Mouse (Mus musculus) adrenal gland, adult (tissue): ENCODE measurements around the gene Nxpe4.
A peak's percentile ranks its signal among the peaks of the same experiment; 100 is the strongest.

Experiments
- DNase-seq, 2 experiments: peaks; one replicate each; pipeline ENCODE4 v3.0.0; 2022 to 2023; ENCODE audit warnings: low spot score in 1 of 2; ENCODE audit not compliant: inconsistent age in 2 of 2

Gene Nxpe4

DNA sequence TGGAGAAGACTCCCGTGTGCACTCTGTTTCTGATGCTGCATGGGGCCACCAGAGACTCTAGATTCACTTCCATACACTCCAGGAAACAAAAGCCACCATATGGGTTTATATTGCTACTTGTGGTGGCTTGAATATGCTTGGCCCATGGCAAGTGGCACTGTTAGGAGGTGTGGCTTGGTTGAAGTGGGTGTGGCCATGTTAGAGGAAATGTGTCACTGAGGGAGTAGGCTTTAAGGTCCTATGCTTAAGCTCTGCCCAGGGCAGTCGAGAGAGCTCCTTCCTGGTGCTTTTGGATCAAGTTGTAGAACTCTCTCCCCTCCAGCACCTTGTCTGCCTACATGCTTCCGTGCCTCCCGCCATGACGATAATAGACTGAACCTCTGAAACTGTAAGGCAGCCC is 77.6 kb downstream of the Nxpe4 start:
- no peak for DNase-seq

DNA sequence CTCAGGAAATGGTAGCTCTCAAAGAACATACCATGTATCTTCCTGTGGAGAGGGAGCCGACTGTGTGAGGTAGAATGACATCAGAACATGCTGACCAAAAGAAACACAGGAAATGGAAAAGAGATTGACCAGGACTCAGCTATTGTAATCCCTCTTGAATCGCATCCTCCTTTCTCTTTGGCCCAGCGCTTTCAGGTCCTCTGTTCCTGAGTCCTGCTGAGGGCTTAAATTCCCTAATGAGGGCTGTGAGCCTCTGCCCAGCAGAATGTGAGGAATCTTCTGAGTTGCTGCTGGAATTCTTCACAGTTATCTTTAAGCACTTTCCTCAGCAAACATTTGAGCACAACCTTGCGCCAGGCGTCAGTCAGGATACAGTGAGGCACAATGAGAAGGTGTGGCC is 78.6 kb downstream of the Nxpe4 start:
- no peak for DNase-seq

DNA sequence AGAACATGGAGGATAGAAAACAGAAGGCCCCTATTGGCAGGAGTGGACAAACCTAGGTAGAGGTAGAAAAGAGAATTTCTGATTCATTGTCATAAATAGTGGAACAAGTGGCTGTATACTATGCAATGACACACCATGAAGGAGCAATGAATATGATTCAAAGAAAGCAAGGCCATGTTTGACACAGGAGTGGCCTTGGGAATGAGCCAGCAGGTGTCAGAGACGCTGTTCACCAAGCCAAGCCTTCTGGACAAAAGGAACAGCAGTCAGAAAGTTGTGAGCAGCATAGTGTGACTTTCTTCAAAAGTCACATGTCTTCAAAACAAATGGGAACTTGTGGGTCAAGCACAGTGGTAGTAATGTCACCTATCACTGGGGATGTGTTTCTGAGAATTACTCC is 80.0 kb downstream of the Nxpe4 start:
- DNase-seq: peak in 1 of 2 experiments; percentile 57

DNA sequence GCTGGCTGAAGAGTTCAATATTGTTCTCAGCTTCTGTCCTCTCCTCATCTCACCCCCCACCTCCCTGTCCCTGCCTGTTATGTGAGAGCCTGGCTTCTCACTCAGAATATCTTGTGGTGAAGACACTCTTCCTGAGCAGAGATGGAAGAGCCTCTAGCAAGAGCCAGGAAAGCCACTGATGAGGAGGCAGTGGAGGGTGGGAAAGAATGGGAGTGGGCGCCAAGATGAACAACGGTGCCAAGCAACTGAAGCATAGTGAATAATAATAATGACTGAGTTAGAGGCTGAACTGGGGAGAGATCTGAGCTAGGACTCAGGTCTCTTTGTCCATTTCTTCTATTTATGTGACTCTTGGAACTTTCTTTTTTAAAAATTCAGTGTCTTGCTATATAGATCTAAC is 80.9 kb downstream of the Nxpe4 start:
- no peak for DNase-seq

DNA sequence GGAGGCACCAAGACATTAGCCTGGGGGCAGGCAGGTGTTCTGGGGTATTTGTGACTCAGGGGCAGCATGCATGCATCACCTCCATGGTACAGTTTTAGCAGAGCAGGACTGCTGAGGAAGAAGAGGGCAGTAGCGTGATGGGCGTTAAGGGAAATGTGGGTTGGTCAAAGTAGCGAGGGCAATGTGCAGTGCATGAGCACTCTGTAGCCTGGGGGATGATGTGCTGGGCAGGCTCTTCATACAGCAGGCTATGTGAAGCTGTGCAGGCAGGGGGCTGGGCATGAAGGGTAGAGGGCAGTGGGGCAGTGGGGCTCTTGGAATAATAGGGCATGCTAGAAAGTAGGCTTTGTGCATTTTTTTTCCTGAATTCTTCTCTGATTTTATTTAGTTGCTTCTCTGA is 82.4 kb downstream of the Nxpe4 start:
- DNase-seq: no peak

DNA sequence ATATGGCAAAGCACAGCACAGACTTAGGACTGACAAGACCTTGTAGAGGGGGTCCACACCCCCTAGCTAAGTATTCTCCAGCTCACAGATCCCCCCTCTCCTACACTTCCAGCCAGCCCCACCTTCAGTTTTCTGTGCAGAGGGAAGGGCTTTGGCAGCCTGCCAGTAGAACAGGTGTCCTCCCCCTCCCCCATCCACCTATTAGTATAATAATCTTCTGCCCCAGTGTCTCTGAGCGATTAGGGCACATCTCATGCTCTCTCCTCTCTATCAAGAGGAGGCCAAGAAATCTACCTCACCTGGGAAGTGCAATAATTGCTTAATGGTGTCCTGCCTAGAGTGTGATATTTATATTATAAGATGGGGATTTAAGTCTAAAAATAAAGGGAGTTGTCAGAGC is 83.7 kb downstream of the Nxpe4 start:
- no peak for DNase-seq

DNA sequence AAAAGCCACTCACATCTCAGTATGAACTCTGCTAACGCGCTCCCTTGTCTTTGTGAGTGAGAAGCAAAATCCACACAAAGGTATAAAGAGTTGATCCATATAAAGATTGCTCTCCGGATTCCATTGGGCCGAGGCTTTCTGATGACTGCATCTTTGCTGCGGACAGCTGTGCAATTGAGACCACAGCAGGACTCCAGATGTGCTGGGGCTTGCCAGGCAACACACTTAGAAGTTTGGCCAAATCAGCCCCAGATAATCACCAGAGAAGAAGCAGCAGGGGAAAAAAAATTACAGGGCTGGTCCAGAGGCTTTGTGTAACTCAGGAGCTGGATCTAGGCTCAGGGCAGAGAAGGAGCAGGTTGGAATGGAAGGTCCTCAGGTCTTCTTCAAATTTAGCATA is 85.5 kb downstream of the Nxpe4 start:
- DNase-seq: no peak

DNA sequence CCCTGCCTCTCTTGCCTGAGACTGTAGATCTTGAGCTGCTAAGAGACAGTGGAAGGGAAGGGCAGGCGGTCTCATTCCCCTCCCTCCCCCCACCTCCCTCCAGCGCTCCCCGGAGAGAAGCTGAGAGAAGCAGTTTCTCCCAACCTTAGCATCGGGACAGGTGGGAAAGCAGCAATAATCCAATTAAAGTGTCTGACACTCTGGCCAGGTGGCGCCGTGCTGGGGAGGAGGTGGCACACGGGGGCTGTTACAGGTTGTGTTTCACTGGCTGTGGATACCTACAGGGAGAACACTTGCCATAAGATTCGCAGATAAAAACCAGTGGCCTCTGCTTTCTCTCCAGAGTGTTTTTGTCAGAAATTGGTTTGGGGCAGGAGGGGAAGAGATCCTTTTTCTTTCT is 90.4 kb downstream of the Nxpe4 start:
- no peak for DNase-seq

DNA sequence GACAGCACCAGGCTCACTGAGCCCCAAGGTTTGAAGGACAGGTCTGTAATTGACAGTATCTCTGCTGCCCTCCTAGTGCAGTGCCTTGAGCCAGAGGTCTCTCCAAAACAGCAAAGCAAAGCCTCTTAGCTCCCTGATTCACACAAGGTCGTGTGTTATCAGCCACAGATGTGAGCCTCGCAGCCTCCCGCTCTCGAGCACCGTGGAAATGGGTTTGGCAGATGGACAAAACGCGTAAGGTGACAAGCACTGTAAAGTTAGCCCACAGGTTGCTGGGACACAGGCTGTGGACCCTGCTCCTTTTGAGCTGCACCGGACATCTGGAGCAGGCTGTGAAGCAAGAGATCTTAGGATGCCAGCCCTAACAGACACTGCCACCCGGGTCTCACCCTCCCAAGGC is 95.2 kb downstream of the Nxpe4 start:
- DNase-seq: no peak

DNA sequence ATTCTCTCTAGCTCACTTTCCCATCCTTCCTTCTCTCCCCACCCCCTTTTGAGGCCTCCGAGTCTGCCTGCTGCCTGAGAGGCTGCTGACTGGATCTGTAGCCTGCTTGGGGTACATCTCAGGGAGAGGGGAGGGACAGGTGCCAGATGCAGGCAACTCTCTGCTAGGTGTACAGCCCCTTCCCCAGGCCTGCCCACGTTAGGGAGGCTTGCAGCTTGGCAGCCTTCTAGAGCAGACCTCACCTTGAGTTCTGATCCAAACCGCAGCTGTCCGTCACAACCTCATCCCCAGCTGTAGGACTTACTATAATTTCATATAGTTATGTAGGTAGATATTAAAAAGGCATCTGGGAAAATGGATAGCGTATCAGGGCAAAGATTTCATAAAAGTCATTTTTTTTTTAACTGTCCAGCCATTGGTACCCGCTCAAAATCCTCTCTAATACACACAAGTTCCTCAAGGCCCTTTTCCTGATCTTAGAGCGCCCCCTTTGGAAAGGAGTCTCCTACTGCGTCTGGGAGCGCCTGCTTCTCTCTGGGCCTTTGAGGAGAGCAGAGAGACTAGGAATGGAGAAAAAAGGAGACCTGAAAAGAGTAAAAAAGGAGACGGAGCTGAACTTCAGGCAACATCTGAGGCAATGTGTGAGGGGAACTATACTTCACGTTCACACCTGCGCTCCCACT is 96.1 kb downstream of the Nxpe4 start:
- peak; percentile 29 to 79 for DNase-seq

DNA sequence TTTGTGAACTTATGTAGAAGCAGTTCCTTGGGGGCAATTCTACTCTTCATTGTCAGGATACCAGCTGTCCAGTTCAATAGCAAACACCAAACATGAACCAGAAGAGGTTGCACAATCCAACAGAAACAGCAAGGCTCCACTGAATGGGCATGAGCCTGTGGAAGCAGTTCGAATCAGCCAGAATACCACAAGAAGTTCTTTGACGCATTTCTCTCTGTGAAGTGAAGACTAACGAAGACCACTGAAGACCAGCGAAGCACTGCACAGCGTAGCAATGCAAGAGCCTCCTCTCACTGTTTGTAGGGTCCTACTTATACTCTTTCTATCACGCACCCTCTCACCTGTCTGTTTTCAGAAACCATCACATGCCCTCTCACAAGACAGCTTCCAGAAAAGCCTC is 102.8 kb downstream of the Nxpe4 start:
- DNase-seq: no peak

DNA sequence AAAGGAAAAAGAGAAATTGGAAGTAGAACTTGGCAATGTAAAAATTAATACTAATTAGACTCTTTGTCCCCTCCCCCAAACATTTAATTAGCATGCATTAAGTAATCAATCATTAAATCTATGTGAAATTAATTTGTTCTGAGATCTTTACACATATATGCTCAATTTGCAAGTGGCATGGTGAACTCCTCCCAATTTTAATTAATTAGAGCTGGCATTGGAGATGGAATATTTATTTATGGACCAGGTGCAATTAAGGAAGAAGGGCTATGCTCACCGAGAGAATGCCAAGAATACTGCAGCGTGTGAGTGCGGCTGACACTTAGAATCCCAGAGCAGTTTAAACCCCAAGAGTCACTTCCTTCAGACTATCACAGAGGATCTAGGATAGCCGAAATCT is 103.7 kb downstream of the Nxpe4 start:
- no peak for DNase-seq

DNA sequence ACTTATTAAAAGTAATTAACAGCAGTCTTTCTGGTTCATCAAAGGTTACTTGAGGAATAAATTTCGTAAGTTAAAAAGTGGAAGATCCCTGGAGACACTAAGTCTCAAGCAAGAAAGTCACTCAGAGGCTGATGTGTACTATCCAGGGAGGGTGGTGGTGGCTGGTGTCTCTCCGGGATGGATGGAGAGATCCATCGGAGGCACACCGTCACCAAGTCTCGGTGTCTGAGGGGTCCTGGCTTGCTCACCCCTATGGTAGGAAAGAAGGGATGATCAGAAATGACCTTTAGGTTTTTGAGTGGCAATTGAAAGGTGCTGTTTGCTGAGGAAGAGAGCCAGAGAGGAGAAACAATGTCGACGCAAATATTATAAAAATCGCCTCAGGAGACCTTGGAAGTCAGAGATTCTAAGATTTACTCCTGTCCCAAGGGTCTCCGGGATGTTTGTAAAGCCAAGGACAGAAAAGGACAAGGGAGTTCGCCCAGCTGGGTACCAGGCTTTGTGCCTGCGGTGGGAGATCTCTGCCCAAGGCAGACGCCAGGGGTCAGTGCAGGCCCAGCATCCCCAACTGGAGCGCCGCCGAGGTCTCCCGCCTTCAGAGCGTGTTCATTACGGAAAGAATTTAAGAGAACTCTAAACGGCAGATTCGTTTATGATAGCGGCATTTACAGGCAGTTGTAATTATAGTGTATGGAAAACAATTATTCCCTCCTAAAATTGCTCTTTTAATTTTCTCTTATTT is 104.6 kb downstream of the Nxpe4 start:
- DNase-seq: peak; percentile 82 to 91

DNA sequence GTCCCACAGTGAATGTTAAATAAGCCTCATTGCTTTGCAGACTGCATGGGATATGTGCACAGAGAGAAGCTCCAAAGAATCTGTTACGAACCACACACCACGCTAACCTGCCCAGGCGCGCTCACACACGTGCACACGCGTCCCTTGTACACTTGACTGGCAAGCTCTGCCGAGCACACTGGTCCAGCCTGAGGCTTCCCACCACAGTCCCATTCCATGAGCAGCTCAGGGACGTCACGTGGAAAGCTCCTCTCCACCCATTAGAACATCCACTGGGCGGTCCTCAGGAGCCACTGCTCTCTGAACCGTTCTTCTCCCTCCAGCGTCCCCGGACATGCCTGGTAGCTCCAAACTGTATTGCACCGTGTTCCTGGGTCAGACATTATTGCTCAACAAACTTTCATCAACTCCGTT is 105.2 kb downstream of the Nxpe4 start:
- DNase-seq: peak; percentile 64 to 81

DNA sequence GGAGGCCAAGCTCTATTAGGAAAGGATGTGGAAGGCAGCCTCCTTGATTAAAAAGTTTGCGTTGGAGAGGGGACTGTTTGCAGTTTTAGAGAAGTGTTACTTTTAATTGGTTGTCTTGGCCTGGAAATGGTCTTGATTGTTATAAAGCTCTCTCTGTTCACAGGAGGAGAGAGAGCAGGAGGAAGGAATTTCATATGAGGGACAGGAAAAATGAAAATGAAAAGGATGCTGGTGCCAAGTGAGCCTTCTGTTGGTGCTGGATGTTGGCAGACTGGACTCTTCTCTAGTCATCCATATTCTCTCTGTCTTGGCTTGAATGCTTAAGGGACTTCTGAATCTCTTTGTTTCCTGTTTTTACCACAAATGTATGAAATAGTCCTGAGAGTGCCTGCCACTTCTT is 106.1 kb downstream of the Nxpe4 start:
- no peak for DNase-seq

DNA sequence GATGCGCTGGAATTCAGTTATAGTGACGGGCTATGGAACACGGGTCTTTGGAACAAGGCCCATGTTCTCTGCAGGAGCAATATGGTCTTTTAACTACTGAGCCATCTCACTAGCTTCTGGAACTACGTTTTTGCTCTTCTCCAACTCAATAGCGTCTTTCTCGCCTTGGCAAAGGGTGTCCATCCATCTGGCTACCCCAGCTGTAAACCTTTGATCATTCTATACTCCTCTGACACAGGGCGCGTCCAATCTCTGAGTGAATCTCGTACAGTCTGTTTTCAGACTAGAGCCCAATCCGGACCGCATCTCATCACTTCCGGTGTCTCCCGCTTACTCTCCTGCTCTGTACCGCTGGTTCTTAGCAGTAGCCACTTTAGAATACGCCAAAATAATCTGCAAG is 115.0 kb downstream of the Nxpe4 start:
- no peak for DNase-seq

DNA sequence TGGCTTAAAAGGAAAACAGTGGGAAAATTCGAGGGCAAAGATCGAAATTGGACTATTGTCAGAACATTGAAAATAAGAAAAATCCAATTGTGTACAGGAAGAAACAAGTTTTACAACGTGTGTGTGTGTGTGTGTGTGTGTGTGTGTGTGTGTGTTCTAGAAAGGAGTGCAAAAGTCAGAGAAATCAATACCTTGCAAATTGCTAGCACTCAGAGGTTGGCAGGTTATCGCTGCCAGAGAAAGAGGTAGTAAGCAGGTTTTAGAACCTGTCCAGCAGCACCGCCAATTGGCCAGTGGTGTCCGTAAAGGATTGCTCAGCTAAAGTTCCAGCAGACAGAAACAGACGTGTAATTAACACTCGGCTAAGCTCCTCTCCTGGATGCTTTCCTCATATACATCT is 122.4 kb downstream of the Nxpe4 start:
- no peak for DNase-seq

DNA sequence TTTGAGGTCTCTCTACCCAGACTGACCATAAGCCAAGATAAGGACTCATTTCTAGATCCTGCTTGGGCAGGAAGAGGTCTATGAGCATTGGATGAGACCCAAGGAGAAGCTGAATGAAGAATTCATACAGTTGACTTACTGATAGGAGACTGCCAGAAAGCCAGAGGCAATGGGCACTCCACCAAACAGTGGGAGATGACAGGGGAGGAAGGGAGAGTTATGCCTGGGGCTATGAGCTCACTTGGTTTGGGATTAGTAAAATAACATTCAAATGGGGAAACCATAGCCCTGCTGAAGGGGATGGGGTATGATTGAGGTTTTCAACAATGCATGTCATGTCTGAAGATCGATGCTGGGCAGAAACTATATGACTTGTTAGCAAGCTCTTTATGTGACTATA is 128.5 kb downstream of the Nxpe4 start:
- no peak for DNase-seq

DNA sequence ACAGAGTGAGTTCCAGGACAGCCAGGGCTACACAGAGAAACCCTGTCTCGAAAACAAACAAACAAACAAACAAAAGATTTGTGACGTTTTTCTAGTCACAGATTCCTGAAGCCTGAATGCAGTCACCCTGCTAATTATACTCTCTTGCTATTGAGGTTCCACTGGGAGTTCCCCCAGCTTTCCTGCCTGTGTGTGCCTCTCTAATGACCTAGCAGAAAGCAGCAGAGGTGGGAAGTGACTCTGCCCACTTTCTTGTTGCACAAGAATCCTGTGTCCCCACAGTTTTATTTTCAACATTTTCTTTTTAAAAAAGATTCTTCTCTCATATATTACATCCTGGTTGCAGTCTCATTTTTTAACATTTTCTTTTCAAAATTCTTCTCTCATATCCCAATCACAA is 132.9 kb downstream of the Nxpe4 start:
- DNase-seq: no peak

DNA sequence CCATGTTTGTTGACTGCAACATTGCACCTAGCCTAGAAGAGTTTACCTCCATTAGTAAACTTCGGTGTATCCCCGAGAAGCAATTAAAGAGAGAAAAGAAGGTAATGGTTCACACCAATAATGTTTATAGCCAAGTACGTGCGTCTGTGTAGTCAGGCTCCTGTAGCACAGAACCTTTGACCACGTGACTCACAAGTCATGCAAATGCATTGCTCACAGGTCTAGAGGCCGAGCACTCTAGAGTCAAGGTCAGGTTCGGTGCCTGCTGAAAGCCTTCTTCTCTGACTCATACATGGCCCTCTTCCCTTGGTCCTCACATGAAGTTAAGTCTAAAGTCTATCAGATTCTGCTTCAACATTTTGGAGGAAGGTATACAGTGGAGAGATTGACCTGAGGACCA is 137.2 kb downstream of the Nxpe4 start:
- peak; percentile 57 to 73 for DNase-seq

DNA sequence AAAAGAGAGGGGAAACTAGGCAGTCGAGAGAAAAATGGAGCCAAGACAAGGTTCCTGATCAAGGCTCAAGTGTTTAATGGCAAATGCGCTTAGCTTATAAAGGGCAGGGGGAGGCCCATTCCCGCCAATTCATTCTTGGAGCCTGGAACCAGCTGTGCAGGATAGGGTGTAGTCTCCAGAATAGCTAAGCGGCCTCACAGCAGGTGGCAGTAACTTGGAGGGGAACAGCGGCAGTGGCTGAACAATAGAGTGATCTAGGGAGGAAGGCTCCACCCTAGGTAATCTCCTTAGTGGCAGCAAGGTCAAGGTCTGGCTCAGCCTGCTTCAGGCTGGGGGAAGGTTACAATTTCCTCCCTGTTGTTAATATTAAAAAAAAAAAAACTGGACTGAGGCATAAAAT is 141.7 kb downstream of the Nxpe4 start:
- peak; percentile 20 to 41 for DNase-seq

DNA sequence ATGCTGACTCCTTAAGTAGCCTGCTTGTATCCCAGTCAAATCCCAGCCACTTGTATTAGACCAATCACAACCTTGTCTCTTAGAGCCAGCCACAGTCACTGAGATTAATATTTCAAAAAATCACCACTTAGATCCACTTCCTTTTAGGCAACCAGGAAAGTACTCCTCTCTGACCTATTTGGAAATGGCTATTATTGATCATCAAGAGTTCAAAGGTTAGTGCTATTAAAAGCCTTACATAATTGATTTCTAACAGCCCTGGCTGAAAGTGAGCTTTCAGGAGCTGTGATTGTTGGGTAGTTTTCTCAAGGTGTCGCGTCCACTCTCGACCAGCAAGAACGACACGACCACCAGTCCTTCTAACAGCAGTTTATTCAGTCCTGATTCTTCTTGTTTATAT is 149.4 kb downstream of the Nxpe4 start:
- no peak for DNase-seq

DNA sequence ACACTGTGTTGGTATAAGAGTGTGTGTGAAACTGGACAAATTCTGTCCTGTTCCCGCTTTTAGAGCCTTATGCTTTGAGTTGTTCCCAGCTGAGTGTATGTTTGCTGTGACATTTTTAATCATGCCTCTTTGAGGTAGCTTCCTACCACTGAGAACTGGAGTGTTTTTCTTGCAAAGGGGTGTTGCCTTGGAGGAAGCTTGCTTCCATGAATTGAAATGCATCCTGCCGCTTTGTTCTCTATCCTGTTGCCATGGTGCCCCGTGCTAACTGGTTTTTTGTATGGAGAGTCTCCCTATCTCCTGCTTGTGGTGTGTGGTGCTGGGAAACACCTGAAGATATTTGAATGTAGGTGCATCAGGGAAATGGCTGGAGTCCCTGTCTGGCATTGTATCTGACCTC is 152.4 kb downstream of the Nxpe4 start:
- peak in 1 of 2 experiments; percentile 32 for DNase-seq
